Comparison of ENCODE assay signal across 13 mouse cellular contexts in genomic region chr17:46244579-46244978, GRCm38 (mm10). TPM values are rescaled to one million over a fixed set of nuclear protein-coding genes. Genes with fewer than 3 reads are reported as not detected.
DNase-seq lines count a peak whose midpoint lies in the region; ATAC-seq and TF ChIP-seq lines count a peak whose summit lies in the region.
"Had no signal": no experiment of that assay in that cellular context is flagged by ENCODE, and none has a peak within 500 bp of the region (broad histone marks: within the 10 kb centered on the region; RNA-seq: fewer than 3 reads in every experiment).

No protein-coding gene starts in this region.

- TF ChIP-seq CTCF in liver, postnatal 0 days (IDR thresholded peaks at IDR 0.05; ENCODE audit: low read depth), result no peak
- no peak for TF ChIP-seq CTCF in hindbrain, postnatal 0 days (IDR thresholded peaks at IDR 0.05; ENCODE audit: low read depth)
- no peak for TF ChIP-seq CTCF in stomach, postnatal 0 days (IDR thresholded peaks at IDR 0.05; ENCODE audit: low read depth)

- H3K36me3 ChIP-seq in embryonic facial prominence, embryonic 13.5 days, result peaks cover 77% of the 10 kb centered on the region
- peaks cover 79% of the 10 kb centered on the region for H3K36me3 ChIP-seq in embryonic facial prominence, embryonic 10.5 days (replicated peaks)
- H3K36me3 ChIP-seq in liver, postnatal 0 days (replicated peaks; ENCODE audit: insufficient read depth, low read length), result peaks cover 64% of the 10 kb centered on the region
- H3K36me3 ChIP-seq in hindbrain, postnatal 0 days (ENCODE audit: insufficient read depth, low read length), result peaks cover 62% of the 10 kb centered on the region
- peaks cover 35% of the 10 kb centered on the region; the same call in 1 of the 2 replicates for H3K36me3 ChIP-seq in stomach, postnatal 0 days (ENCODE audit: control insufficient read depth, insufficient read depth, low read length)
- H3K36me3 ChIP-seq in forebrain, embryonic 12.5 days (replicated peaks), result peaks cover 72% of the 10 kb centered on the region

- H3K9me3 ChIP-seq in embryonic facial prominence, embryonic 13.5 days, result no peaks in the 10 kb centered on the region
- no peaks in the 10 kb centered on the region for H3K9me3 ChIP-seq in embryonic facial prominence, embryonic 10.5 days
- H3K9me3 ChIP-seq in liver, postnatal 0 days (ENCODE audit: low read length), result no peaks in the 10 kb centered on the region
- H3K9me3 ChIP-seq in hindbrain, postnatal 0 days (ENCODE audit: low read length), result no peaks in the 10 kb centered on the region
- H3K9me3 ChIP-seq in stomach, postnatal 0 days (ENCODE audit: control insufficient read depth, low read length), result no peaks in the 10 kb centered on the region
- no peaks in the 10 kb centered on the region for H3K9me3 ChIP-seq in forebrain, embryonic 12.5 days
- H3K9me3 ChIP-seq: heart, embryonic 13.5 days; neural tube, embryonic 13.5 days had no signal

- H3K4me2 ChIP-seq in embryonic facial prominence, embryonic 13.5 days, result no peak overlapping the region
- H3K4me2 ChIP-seq in liver, postnatal 0 days (ENCODE audit: low read depth, low read length), result no peak overlapping the region
- H3K4me2 ChIP-seq in hindbrain, postnatal 0 days (ENCODE audit: low read depth, low read length), result no peak overlapping the region
- H3K4me2 ChIP-seq in stomach, postnatal 0 days (replicated peaks; ENCODE audit: low read depth), result no peak overlapping the region
- no peak overlapping the region for H3K4me2 ChIP-seq in forebrain, embryonic 12.5 days
- H3K4me2 ChIP-seq: heart, embryonic 13.5 days; neural tube, embryonic 13.5 days had no signal

- 78% methylated on average over 10 of the region's 10 CpGs for WGBS in embryonic facial prominence, embryonic 13.5 days
- WGBS in embryonic facial prominence, embryonic 10.5 days, result 86% methylated on average over 10 of the region's 10 CpGs
- WGBS in liver, postnatal 0 days (ENCODE audit: insufficient replicate concordance), result 70% methylated on average over 10 of the region's 10 CpGs
- WGBS in hindbrain, postnatal 0 days, result 51% methylated on average over 10 of the region's 10 CpGs
- WGBS in stomach, postnatal 0 days, result 59% methylated on average over 10 of the region's 10 CpGs
- 84% methylated on average over 10 of the region's 10 CpGs for WGBS in forebrain, embryonic 12.5 days

- H3K27me3 ChIP-seq in embryonic facial prominence, embryonic 13.5 days, result no peaks in the 10 kb centered on the region
- H3K27me3 ChIP-seq in embryonic facial prominence, embryonic 10.5 days (replicated peaks; ENCODE audit: low read depth, poor library complexity, severe bottlenecking), result no peaks in the 10 kb centered on the region
- H3K27me3 ChIP-seq in liver, postnatal 0 days (ENCODE audit: insufficient read depth, low read length), result no peaks in the 10 kb centered on the region
- no peaks in the 10 kb centered on the region for H3K27me3 ChIP-seq in hindbrain, postnatal 0 days (ENCODE audit: insufficient read depth, low read length)
- H3K27me3 ChIP-seq in stomach, postnatal 0 days (ENCODE audit: control insufficient read depth, insufficient read depth, low read length), result no peaks in the 10 kb centered on the region
- H3K27me3 ChIP-seq in forebrain, embryonic 12.5 days, result no peaks in the 10 kb centered on the region
- H3K27me3 ChIP-seq: heart, embryonic 13.5 days; neural tube, embryonic 13.5 days had no signal

- no peak for ATAC-seq in embryonic facial prominence, embryonic 13.5 days (ENCODE audit: insufficient number of reproducible peaks, insufficient read depth, low FRiP score, low TSS enrichment, low read depth)
- ATAC-seq in liver, postnatal 0 days, result peak; percentile 22; the same call in 1 of the 2 replicates
- no peak for ATAC-seq in hindbrain, postnatal 0 days
- no peak for ATAC-seq in stomach, postnatal 0 days (ENCODE audit: low FRiP score, low TSS enrichment)
- no peak for ATAC-seq in forebrain, embryonic 12.5 days (ENCODE audit: low FRiP score)
- ATAC-seq: inflammation-experienced regulatory T-cells, adult 6 months had no signal

- H3K4me3 ChIP-seq in embryonic facial prominence, embryonic 13.5 days, result no peak overlapping the region
- no peak overlapping the region for H3K4me3 ChIP-seq in embryonic facial prominence, embryonic 10.5 days
- H3K4me3 ChIP-seq in liver, postnatal 0 days (ENCODE audit: low read depth, low read length), result no peak overlapping the region
- no peak overlapping the region for H3K4me3 ChIP-seq in hindbrain, postnatal 0 days (ENCODE audit: low read length)
- no peak overlapping the region for H3K4me3 ChIP-seq in stomach, postnatal 0 days (ENCODE audit: low read depth, low read length)
- no peak overlapping the region for H3K4me3 ChIP-seq in forebrain, embryonic 12.5 days (replicated peaks)
- H3K4me3 ChIP-seq: heart, embryonic 13.5 days; neural tube, embryonic 13.5 days had no signal

- 0 out of 2 replicates have a peak overlapping the region, but pooled peaks have one; percentile 11 for H3K9ac ChIP-seq in embryonic facial prominence, embryonic 13.5 days
- no peak overlapping the region for H3K9ac ChIP-seq in liver, postnatal 0 days (replicated peaks)
- no peak overlapping the region for H3K9ac ChIP-seq in hindbrain, postnatal 0 days (replicated peaks; ENCODE audit: low read length)
- no peak overlapping the region for H3K9ac ChIP-seq in stomach, postnatal 0 days (ENCODE audit: low read length)
- H3K9ac ChIP-seq in forebrain, embryonic 12.5 days, result no peak overlapping the region
- H3K9ac ChIP-seq: heart, embryonic 13.5 days had no signal

- DNase-seq in embryonic facial prominence, embryonic 10.5 days (ENCODE audit: low spot score), result no peak
- DNase-seq in liver, postnatal 0 days, result peak; percentile 64
- no peak for DNase-seq in liver
- DNase-seq in hindbrain, postnatal 0 days (ENCODE audit: low spot score), result peak; percentile 39
- DNase-seq in stomach, postnatal 0 days (ENCODE audit: low spot score), result no peak
- DNase-seq in frontal cortex, postnatal 36 days (ENCODE audit: low spot score in 2 of 2), result no peak
- DNase-seq: gastrocnemius, postnatal 10 days; midbrain, embryonic 14.5 days had no signal

- TF ChIP-seq EP300 in liver, postnatal 0 days (IDR thresholded peaks at IDR 0.05; ENCODE audit: low read depth), result no peak
- TF ChIP-seq EP300 in stomach, postnatal 0 days (optimal IDR thresholded peaks at IDR 0.05), result no peak

- H3K27ac ChIP-seq in embryonic facial prominence, embryonic 13.5 days, result no peak overlapping the region
- H3K27ac ChIP-seq in embryonic facial prominence, embryonic 10.5 days (replicated peaks), result no peak overlapping the region
- no peak overlapping the region for H3K27ac ChIP-seq in liver, postnatal 0 days (ENCODE audit: low read depth)
- no peak overlapping the region for H3K27ac ChIP-seq in hindbrain, postnatal 0 days
- H3K27ac ChIP-seq in stomach, postnatal 0 days (replicated peaks), result 0 out of 2 replicates have a peak overlapping the region, but pooled peaks have one; percentile 83
- no peak overlapping the region for H3K27ac ChIP-seq in forebrain, embryonic 12.5 days
- H3K27ac ChIP-seq: heart, embryonic 13.5 days; neural tube, embryonic 13.5 days had no signal

- peaks cover 22% of the 10 kb centered on the region for H3K4me1 ChIP-seq in embryonic facial prominence, embryonic 13.5 days
- peaks cover 26% of the 10 kb centered on the region for H3K4me1 ChIP-seq in embryonic facial prominence, embryonic 10.5 days
- H3K4me1 ChIP-seq in liver, postnatal 0 days (ENCODE audit: insufficient read depth), result peaks cover 15% of the 10 kb centered on the region
- peaks cover 14% of the 10 kb centered on the region for H3K4me1 ChIP-seq in hindbrain, postnatal 0 days (ENCODE audit: insufficient read depth, low read length)
- H3K4me1 ChIP-seq in stomach, postnatal 0 days (replicated peaks; ENCODE audit: control insufficient read depth, insufficient read depth), result peaks cover 9% of the 10 kb centered on the region; the same call in 1 of the 2 replicates
- H3K4me1 ChIP-seq in forebrain, embryonic 12.5 days, result peaks cover 23% of the 10 kb centered on the region

RNA-seq across cellular contexts. Expression of gene Polr1c, which starts 3.3 kb away (rescaled TPM):
- 103 and 104 TPM in 2 replicates for polyA plus RNA-seq in embryonic facial prominence, embryonic 13.5 days (2015; fragmentation: Nextera tagmentation; extraction: Ambion mirVana)
- polyA plus RNA-seq in embryonic facial prominence, embryonic 10.5 days (2016; fragmentation: Nextera tagmentation; extraction: Ambion mirVana), result 125 and 130 TPM in 2 replicates
- polyA plus RNA-seq in liver, postnatal 0 days (2015; fragmentation: Nextera tagmentation; extraction: Ambion mirVana), result 23.9 and 24.8 TPM in 2 replicates
- total RNA-seq in hindbrain, postnatal 0 days (2014; rRNA removed), result 45.9 and 61.1 TPM in 2 replicates
- polyA plus RNA-seq in hindbrain, postnatal 0 days (2015; fragmentation: Nextera tagmentation; extraction: Ambion mirVana), result 58.7 and 61.7 TPM in 2 replicates
- 47.7 and 48.0 TPM in 2 replicates for polyA plus RNA-seq in stomach, postnatal 0 days (2015; fragmentation: Nextera tagmentation; extraction: Ambion mirVana)
- polyA plus RNA-seq in forebrain, embryonic 12.5 days (2016; fragmentation: Nextera tagmentation; extraction: Ambion mirVana), result 96.2 and 102 TPM in 2 replicates

RNA-seq across cellular contexts. Expression of gene Yipf3, which starts 3.3 kb away (rescaled TPM):
- 82.8 and 95.7 TPM in 2 replicates for polyA plus RNA-seq in embryonic facial prominence, embryonic 13.5 days (2015; fragmentation: Nextera tagmentation; extraction: Ambion mirVana)
- 66.6 and 70.6 TPM in 2 replicates for polyA plus RNA-seq in embryonic facial prominence, embryonic 10.5 days (2016; fragmentation: Nextera tagmentation; extraction: Ambion mirVana)
- 62.6 and 68.7 TPM in 2 replicates for polyA plus RNA-seq in liver, postnatal 0 days (2015; fragmentation: Nextera tagmentation; extraction: Ambion mirVana)
- total RNA-seq in hindbrain, postnatal 0 days (2014; rRNA removed), result 22.2 and 26.9 TPM in 2 replicates
- 78.7 and 85.4 TPM in 2 replicates for polyA plus RNA-seq in hindbrain, postnatal 0 days (2015; fragmentation: Nextera tagmentation; extraction: Ambion mirVana)
- 119 and 125 TPM in 2 replicates for polyA plus RNA-seq in stomach, postnatal 0 days (2015; fragmentation: Nextera tagmentation; extraction: Ambion mirVana)
- 58.9 and 61.6 TPM in 2 replicates for polyA plus RNA-seq in forebrain, embryonic 12.5 days (2016; fragmentation: Nextera tagmentation; extraction: Ambion mirVana)

RNA-seq across cellular contexts. Expression of gene Lrrc73, which starts 8.8 kb away (rescaled TPM):
- 1.4 and 1.9 TPM in 2 replicates for polyA plus RNA-seq in embryonic facial prominence, embryonic 13.5 days (2015; fragmentation: Nextera tagmentation; extraction: Ambion mirVana)
- 0.67 and 0.86 TPM in 2 replicates for polyA plus RNA-seq in embryonic facial prominence, embryonic 10.5 days (2016; fragmentation: Nextera tagmentation; extraction: Ambion mirVana)
- 0.12 TPM in 1 of 2 replicates, not detected in the other for polyA plus RNA-seq in liver, postnatal 0 days (2015; fragmentation: Nextera tagmentation; extraction: Ambion mirVana)
- 48.2 and 54.5 TPM in 2 replicates for total RNA-seq in hindbrain, postnatal 0 days (2014; rRNA removed)
- polyA plus RNA-seq in hindbrain, postnatal 0 days (2015; fragmentation: Nextera tagmentation; extraction: Ambion mirVana), result 27.2 and 28.0 TPM in 2 replicates
- 0.73 and 0.79 TPM in 2 replicates for polyA plus RNA-seq in stomach, postnatal 0 days (2015; fragmentation: Nextera tagmentation; extraction: Ambion mirVana)
- polyA plus RNA-seq in forebrain, embryonic 12.5 days (2016; fragmentation: Nextera tagmentation; extraction: Ambion mirVana), result 3.0 and 3.2 TPM in 2 replicates

RNA-seq across cellular contexts. Expression of gene Tjap1, which starts 38.2 kb away (rescaled TPM):
- 55.6 and 57.9 TPM in 2 replicates for polyA plus RNA-seq in embryonic facial prominence, embryonic 13.5 days (2015; fragmentation: Nextera tagmentation; extraction: Ambion mirVana)
- 60.2 and 62.6 TPM in 2 replicates for polyA plus RNA-seq in embryonic facial prominence, embryonic 10.5 days (2016; fragmentation: Nextera tagmentation; extraction: Ambion mirVana)
- polyA plus RNA-seq in liver, postnatal 0 days (2015; fragmentation: Nextera tagmentation; extraction: Ambion mirVana), result 5.6 and 6.2 TPM in 2 replicates
- total RNA-seq in hindbrain, postnatal 0 days (2014; rRNA removed), result 30.7 and 43.3 TPM in 2 replicates
- polyA plus RNA-seq in hindbrain, postnatal 0 days (2015; fragmentation: Nextera tagmentation; extraction: Ambion mirVana), result 19.5 and 19.9 TPM in 2 replicates
- 13.5 and 17.7 TPM in 2 replicates for polyA plus RNA-seq in stomach, postnatal 0 days (2015; fragmentation: Nextera tagmentation; extraction: Ambion mirVana)
- polyA plus RNA-seq in forebrain, embryonic 12.5 days (2016; fragmentation: Nextera tagmentation; extraction: Ambion mirVana), result 56.0 and 58.4 TPM in 2 replicates

RNA-seq across cellular contexts. Expression of gene Xpo5, which starts 42.0 kb away (rescaled TPM):
- 43.6 and 43.8 TPM in 2 replicates for polyA plus RNA-seq in embryonic facial prominence, embryonic 13.5 days (2015; fragmentation: Nextera tagmentation; extraction: Ambion mirVana)
- polyA plus RNA-seq in embryonic facial prominence, embryonic 10.5 days (2016; fragmentation: Nextera tagmentation; extraction: Ambion mirVana), result 72.7 and 77.6 TPM in 2 replicates
- 7.4 and 8.7 TPM in 2 replicates for polyA plus RNA-seq in liver, postnatal 0 days (2015; fragmentation: Nextera tagmentation; extraction: Ambion mirVana)
- 54.5 and 56.9 TPM in 2 replicates for total RNA-seq in hindbrain, postnatal 0 days (2014; rRNA removed)
- polyA plus RNA-seq in hindbrain, postnatal 0 days (2015; fragmentation: Nextera tagmentation; extraction: Ambion mirVana), result 23.8 and 23.9 TPM in 2 replicates
- 11.5 and 12.2 TPM in 2 replicates for polyA plus RNA-seq in stomach, postnatal 0 days (2015; fragmentation: Nextera tagmentation; extraction: Ambion mirVana)
- 66.6 and 72.2 TPM in 2 replicates for polyA plus RNA-seq in forebrain, embryonic 12.5 days (2016; fragmentation: Nextera tagmentation; extraction: Ambion mirVana)

Comparison
In these comparisons a context has a peak if more than half of its experiments do, and no peak if none do; other contexts are left out.
1. DNase-seq: peak in liver, postnatal 0 days (single experiment) and hindbrain, postnatal 0 days (single experiment); none in embryonic facial prominence, embryonic 10.5 days (single experiment), liver (single experiment), stomach, postnatal 0 days (single experiment) and frontal cortex, postnatal 36 days (0 of 2).